Mouse (Mus musculus): ENCODE data around the gene Olfml2a. TPM values are rescaled to one million over a fixed set of nuclear protein-coding genes. Genes with fewer than 3 reads are reported as not detected.

Gene Olfml2a
- polyA plus RNA-seq, 1 experiment from 2014 or later: 3.1 TPM

- no peak for ATAC-seq (ENCODE audit: insufficient read depth, low FRiP score, low TSS enrichment)
- Histone ChIP-seq H3K36me3 (ENCODE audit: control insufficient read depth, insufficient read depth, low read length) (no peaks in the 10 kb centered on the region), H3K9ac (ENCODE audit: low read length) (no peak overlapping the region), H3K9me3 (ENCODE audit: control insufficient read depth, low read length) (no peaks in the 10 kb centered on the region), H3K4me2 (ENCODE audit: low read depth) (no peak overlapping the region), H3K27me3 (ENCODE audit: control insufficient read depth, insufficient read depth, low read length) (no peaks in the 10 kb centered on the region), H3K4me3 (ENCODE audit: low read depth, low read length) (no peak overlapping the region), H3K27ac (ENCODE audit: low read depth, low read length) (no peak overlapping the region), H3K4me1 (ENCODE audit: control insufficient read depth, insufficient read depth, low read length) (no peaks in the 10 kb centered on the region)
- WGBS: 21% methylated on average over 2 of the region's 2 CpGs
- no peak for DNase-seq (ENCODE audit: low spot score)
Measured at GRCm38 (mm10) chr2:38933931-38934330, 2.2 kb downstream of the Olfml2a start.

GRCm38 (mm10) chr2:38934936-38935335, 3.2 kb downstream of the Olfml2a start:
- Histone ChIP-seq H3K36me3 (ENCODE audit: control insufficient read depth, insufficient read depth, low read length) (no peaks in the 10 kb centered on the region), H3K4me1 (ENCODE audit: control insufficient read depth, insufficient read depth, low read length) (no peaks in the 10 kb centered on the region), H3K27ac (ENCODE audit: low read depth, low read length) (no peak overlapping the region), H3K27me3 (ENCODE audit: control insufficient read depth, insufficient read depth, low read length) (no peaks in the 10 kb centered on the region), H3K9ac (ENCODE audit: low read length) (no peak overlapping the region), H3K4me2 (ENCODE audit: low read depth) (no peak overlapping the region), H3K4me3 (ENCODE audit: low read depth, low read length) (no peak overlapping the region), H3K9me3 (ENCODE audit: control insufficient read depth, low read length) (no peaks in the 10 kb centered on the region)
- ATAC-seq (ENCODE audit: insufficient read depth, low FRiP score, low TSS enrichment) (no peak), DNase-seq (ENCODE audit: low spot score) (no peak)
- WGBS: 56% methylated on average over 5 of the region's 5 CpGs

GRCm38 (mm10) chr2:38936721-38937378, 5.1 kb downstream of the Olfml2a start:
- ATAC-seq (ENCODE audit: insufficient read depth, low FRiP score, low TSS enrichment) (no peak), DNase-seq (ENCODE audit: low spot score) (no peak)
- H3K27me3 ChIP-seq (ENCODE audit: control insufficient read depth, insufficient read depth, low read length): no peaks in the 10 kb centered on the region
- no peak overlapping the region for H3K4me3 ChIP-seq (ENCODE audit: low read depth, low read length)
- H3K4me1 ChIP-seq (ENCODE audit: control insufficient read depth, insufficient read depth, low read length): no peaks in the 10 kb centered on the region
- no peak overlapping the region for H3K9ac ChIP-seq (ENCODE audit: low read length)
- no peak overlapping the region for H3K4me2 ChIP-seq (ENCODE audit: low read depth)
- H3K36me3 ChIP-seq (ENCODE audit: control insufficient read depth, insufficient read depth, low read length): no peaks in the 10 kb centered on the region
- no peaks in the 10 kb centered on the region for H3K9me3 ChIP-seq (ENCODE audit: control insufficient read depth, low read length)
- 82% methylated on average over 9 of the region's 9 CpGs for WGBS
- no peak overlapping the region for H3K27ac ChIP-seq (ENCODE audit: low read depth, low read length)

GRCm38 (mm10) chr2:38937396-38937795, 5.6 kb downstream of the Olfml2a start:
- WGBS: 85% methylated on average over 3 of the region's 3 CpGs
- no peaks in the 10 kb centered on the region for H3K36me3 ChIP-seq (ENCODE audit: control insufficient read depth, insufficient read depth, low read length)
- H3K4me2 ChIP-seq (ENCODE audit: low read depth): no peak overlapping the region
- no peaks in the 10 kb centered on the region for H3K9me3 ChIP-seq (ENCODE audit: control insufficient read depth, low read length)
- H3K4me1 ChIP-seq (ENCODE audit: control insufficient read depth, insufficient read depth, low read length): no peaks in the 10 kb centered on the region
- H3K4me3 ChIP-seq (ENCODE audit: low read depth, low read length): no peak overlapping the region
- no peak overlapping the region for H3K9ac ChIP-seq (ENCODE audit: low read length)
- ATAC-seq (ENCODE audit: insufficient read depth, low FRiP score, low TSS enrichment): no peak
- no peak for DNase-seq (ENCODE audit: low spot score)
- H3K27me3 ChIP-seq (ENCODE audit: control insufficient read depth, insufficient read depth, low read length): no peaks in the 10 kb centered on the region
- H3K27ac ChIP-seq (ENCODE audit: low read depth, low read length): no peak overlapping the region

GRCm38 (mm10) chr2:38938007-38938406, 6.2 kb downstream of the Olfml2a start:
- H3K27ac ChIP-seq (ENCODE audit: low read depth, low read length): no peak overlapping the region
- no peak overlapping the region for H3K4me3 ChIP-seq (ENCODE audit: low read depth, low read length)
- DNase-seq (ENCODE audit: low spot score) (no peak), ATAC-seq (ENCODE audit: insufficient read depth, low FRiP score, low TSS enrichment) (no peak)
- WGBS: 82% methylated on average over 1 of the region's 1 CpGs
- no peak overlapping the region for H3K9ac ChIP-seq (ENCODE audit: low read length)
- H3K4me2 ChIP-seq (ENCODE audit: low read depth): no peak overlapping the region
- H3K4me1 ChIP-seq (ENCODE audit: control insufficient read depth, insufficient read depth, low read length): no peaks in the 10 kb centered on the region
- no peaks in the 10 kb centered on the region for H3K9me3 ChIP-seq (ENCODE audit: control insufficient read depth, low read length)
- no peaks in the 10 kb centered on the region for H3K36me3 ChIP-seq (ENCODE audit: control insufficient read depth, insufficient read depth, low read length)
- H3K27me3 ChIP-seq (ENCODE audit: control insufficient read depth, insufficient read depth, low read length): no peaks in the 10 kb centered on the region

- Histone ChIP-seq H3K27ac (ENCODE audit: low read depth, low read length) (no peak overlapping the region), H3K4me1 (ENCODE audit: control insufficient read depth, insufficient read depth, low read length) (no peaks in the 10 kb centered on the region), H3K36me3 (ENCODE audit: control insufficient read depth, insufficient read depth, low read length) (no peaks in the 10 kb centered on the region), H3K27me3 (ENCODE audit: control insufficient read depth, insufficient read depth, low read length) (no peaks in the 10 kb centered on the region), H3K9me3 (ENCODE audit: control insufficient read depth, low read length) (no peaks in the 10 kb centered on the region), H3K4me3 (ENCODE audit: low read depth, low read length) (no peak overlapping the region), H3K9ac (ENCODE audit: low read length) (no peak overlapping the region), H3K4me2 (ENCODE audit: low read depth) (no peak overlapping the region)
- no peak for ATAC-seq (ENCODE audit: insufficient read depth, low FRiP score, low TSS enrichment)
- WGBS: 68% methylated on average over 2 of the region's 2 CpGs
- DNase-seq (ENCODE audit: low spot score): no peak
Measured at GRCm38 (mm10) chr2:38939047-38939446, 7.3 kb downstream of the Olfml2a start.

GRCm38 (mm10) chr2:38941426-38941825, 9.6 kb downstream of the Olfml2a start:
- ATAC-seq (ENCODE audit: insufficient read depth, low FRiP score, low TSS enrichment) (no peak), DNase-seq (ENCODE audit: low spot score) (no peak)
- Histone ChIP-seq H3K27ac (ENCODE audit: low read depth, low read length) (no peak overlapping the region), H3K4me1 (ENCODE audit: control insufficient read depth, insufficient read depth, low read length) (no peaks in the 10 kb centered on the region), H3K9ac (ENCODE audit: low read length) (no peak overlapping the region), H3K4me3 (ENCODE audit: low read depth, low read length) (no peak overlapping the region), H3K9me3 (ENCODE audit: control insufficient read depth, low read length) (no peaks in the 10 kb centered on the region), H3K27me3 (ENCODE audit: control insufficient read depth, insufficient read depth, low read length) (no peaks in the 10 kb centered on the region), H3K36me3 (ENCODE audit: control insufficient read depth, insufficient read depth, low read length) (no peaks in the 10 kb centered on the region), H3K4me2 (ENCODE audit: low read depth) (no peak overlapping the region)
- 88% methylated on average over 14 of the region's 14 CpGs for WGBS

GRCm38 (mm10) chr2:38941898-38942297, 10.1 kb downstream of the Olfml2a start:
- Histone ChIP-seq H3K9me3 (ENCODE audit: control insufficient read depth, low read length) (no peaks in the 10 kb centered on the region), H3K27ac (ENCODE audit: low read depth, low read length) (no peak overlapping the region), H3K4me3 (ENCODE audit: low read depth, low read length) (no peak overlapping the region), H3K4me1 (ENCODE audit: control insufficient read depth, insufficient read depth, low read length) (no peaks in the 10 kb centered on the region), H3K27me3 (ENCODE audit: control insufficient read depth, insufficient read depth, low read length) (no peaks in the 10 kb centered on the region), H3K4me2 (ENCODE audit: low read depth) (no peak overlapping the region), H3K9ac (ENCODE audit: low read length) (no peak overlapping the region), H3K36me3 (ENCODE audit: control insufficient read depth, insufficient read depth, low read length) (no peaks in the 10 kb centered on the region)
- ATAC-seq (ENCODE audit: insufficient read depth, low FRiP score, low TSS enrichment) (no peak), DNase-seq (ENCODE audit: low spot score) (no peak)
- WGBS: 81% methylated on average over 2 of the region's 2 CpGs

GRCm38 (mm10) chr2:38943161-38943560, 11.4 kb downstream of the Olfml2a start:
- WGBS: 87% methylated on average over 5 of the region's 5 CpGs
- Histone ChIP-seq H3K4me3 (ENCODE audit: low read depth, low read length) (no peak overlapping the region), H3K4me1 (ENCODE audit: control insufficient read depth, insufficient read depth, low read length) (no peaks in the 10 kb centered on the region), H3K9me3 (ENCODE audit: control insufficient read depth, low read length) (no peaks in the 10 kb centered on the region), H3K9ac (ENCODE audit: low read length) (no peak overlapping the region), H3K4me2 (ENCODE audit: low read depth) (no peak overlapping the region), H3K36me3 (ENCODE audit: control insufficient read depth, insufficient read depth, low read length) (no peaks in the 10 kb centered on the region), H3K27ac (ENCODE audit: low read depth, low read length) (no peak overlapping the region), H3K27me3 (ENCODE audit: control insufficient read depth, insufficient read depth, low read length) (no peaks in the 10 kb centered on the region)
- DNase-seq (ENCODE audit: low spot score): no peak
- no peak for ATAC-seq (ENCODE audit: insufficient read depth, low FRiP score, low TSS enrichment)
